Mouse (Mus musculus) embryonic facial prominence, embryonic 14.5 days (tissue): Measurements from ENCODE around the gene Cfap300. TPM values are rescaled to one million over a fixed set of nuclear protein-coding genes. Genes with fewer than 3 reads are reported as not detected.

Experiments used
- ATAC-seq: fragments of 200-750 bp; cut with Nextera tagmentation; 2 replicates; pipeline ENCODE4 v1.8.0; 2017; ENCODE audit warnings: low read depth, moderate number of reproducible peaks, moderate TSS enrichment
- DNase-seq: peaks from one replicate; pipeline ENCODE4 v3.0.0-alpha.2; 2015; ENCODE audit warnings: low spot score
- H3K27ac ChIP-seq: fragments of 300-500 bp; sonication (generic); replicated peaks from 2 replicates; pipeline ENCODE4 v1.5.1; 2014; ENCODE audit warnings: low read depth, mild to moderate bottlenecking, low read length, moderate library complexity
- H3K27me3 ChIP-seq: fragments of 300-500 bp; sonication (generic); replicated peaks from 2 replicates; pipeline ENCODE4 v1.6.1; 2014; ENCODE audit warnings: low read length; ENCODE audit not compliant: control insufficient read depth, insufficient read depth
- H3K36me3 ChIP-seq: fragments of 300-500 bp; sonication (generic); 2 replicates; pipeline ENCODE4 v1.6.1; 2014; ENCODE audit warnings: low read length, mixed read lengths; ENCODE audit not compliant: control insufficient read depth, insufficient read depth
- H3K4me1 ChIP-seq: fragments of 300-500 bp; sonication (generic); 2 replicates; pipeline ENCODE4 v1.6.1; 2014; ENCODE audit warnings: antibody characterized with exemption, low read length; ENCODE audit not compliant: control insufficient read depth, insufficient read depth
- H3K4me2 ChIP-seq: fragments of 300-500 bp; sonication (generic); 2 replicates; pipeline ENCODE4 v1.6.1; 2014; ENCODE audit warnings: low read depth, mild to moderate bottlenecking, low read length, moderate library complexity, mixed read lengths
- H3K4me3 ChIP-seq: fragments of 300-500 bp; sonication (generic); 2 replicates; pipeline ENCODE4 v1.5.1; 2014; ENCODE audit warnings: low read depth, mild to moderate bottlenecking, low read length
- H3K9ac ChIP-seq: fragments of 300-500 bp; sonication (generic); 2 replicates; pipeline ENCODE4 v1.6.1; 2014; ENCODE audit warnings: low read depth, mild to moderate bottlenecking, low read length, moderate library complexity, mixed read lengths
- H3K9me3 ChIP-seq: fragments of 300-500 bp; sonication (generic); 2 replicates; pipeline ENCODE4 v1.6.1; 2016; ENCODE audit warnings: low read length; ENCODE audit not compliant: control insufficient read depth
- WGBS: fragments of 180-500 bp; shearing (Covaris S2); extraction: QIAGEN DNeasy Blood & Tissue Kit; methylation state at CpG from one replicate; pipeline ENCODE4 v1.1.7; 2014; 5-methylcytosine and 5-hydroxymethylcytosine counted together
- polyA plus RNA-seq: library from polyadenylated mRNA; unstranded; fragments of >200 nt; fragmentation: Nextera tagmentation; extraction: Ambion mirVana; gene quantifications from 2 replicates; pipeline ENCODE4 v1.2.1, GENCODE M21; 2014

Gene Cfap300
- polyA plus RNA-seq, 1 experiment from 2014 or later, result 14.5 TPM

GRCm38 (mm10) chr9:8001352-8001751 lies 41.3 kb downstream of the Cfap300 start:
- peaks cover 13% of the 10 kb centered on the region for H3K4me1 ChIP-seq
- peak overlapping the region; percentile 83; the same call in 1 of the 2 replicates for H3K4me3 ChIP-seq
- peak overlapping the region; percentile 39; the same call in 1 of the 2 replicates for H3K9ac ChIP-seq
- H3K27me3 ChIP-seq, result no peaks in the 10 kb centered on the region
- no peaks in the 10 kb centered on the region for H3K9me3 ChIP-seq
- peaks cover 37% of the 10 kb centered on the region for H3K36me3 ChIP-seq
- 33% methylated on average over 7 of the region's 7 CpGs for WGBS
- H3K27ac ChIP-seq, result no peak overlapping the region
- ATAC-seq (no peak), DNase-seq (no peak)
- peak overlapping the region; percentile 60 for H3K4me2 ChIP-seq

GRCm38 (mm10) chr9:7994275-7994674 lies 48.3 kb downstream of the Cfap300 start:
- WGBS, result 81% methylated on average over 5 of the region's 5 CpGs
- ATAC-seq, result no peak
- no peak overlapping the region; the same call in 1 of the 2 replicates for H3K27ac ChIP-seq
- no peaks in the 10 kb centered on the region for H3K27me3 ChIP-seq
- H3K4me2 ChIP-seq, result no peak overlapping the region
- DNase-seq, result peak; percentile 45
- no peaks in the 10 kb centered on the region for H3K9me3 ChIP-seq
- H3K9ac ChIP-seq, result no peak overlapping the region
- peaks cover 55% of the 10 kb centered on the region for H3K36me3 ChIP-seq
- no peaks in the 10 kb centered on the region for H3K4me1 ChIP-seq
- no peak overlapping the region for H3K4me3 ChIP-seq

GRCm38 (mm10) chr9:7992651-7993050 lies 50.0 kb downstream of the Cfap300 start:
- Histone ChIP-seq H3K27ac (no peak overlapping the region), H3K9me3 (no peaks in the 10 kb centered on the region), H3K27me3 (no peaks in the 10 kb centered on the region), H3K4me3 (no peak overlapping the region), H3K36me3 (peaks cover 56% of the 10 kb centered on the region), H3K4me1 (no peaks in the 10 kb centered on the region), H3K9ac (no peak overlapping the region), H3K4me2 (no peak overlapping the region)
- DNase-seq (no peak), ATAC-seq (no peak)
- 51% methylated on average over 3 of the region's 3 CpGs for WGBS

GRCm38 (mm10) chr9:7990897-7991296 lies 51.7 kb downstream of the Cfap300 start:
- no peak overlapping the region for H3K4me3 ChIP-seq
- WGBS, result 72% methylated on average over 4 of the region's 4 CpGs
- H3K27me3 ChIP-seq, result no peaks in the 10 kb centered on the region
- peaks cover 54% of the 10 kb centered on the region for H3K36me3 ChIP-seq
- ATAC-seq, result peak; percentile 58
- no peak overlapping the region for H3K9ac ChIP-seq
- DNase-seq, result peak; percentile 45
- no peaks in the 10 kb centered on the region for H3K9me3 ChIP-seq
- H3K4me1 ChIP-seq, result no peaks in the 10 kb centered on the region
- H3K4me2 ChIP-seq, result no peak overlapping the region
- H3K27ac ChIP-seq, result 0 out of 2 replicates have a peak overlapping the region, but pooled peaks have one; percentile 15

GRCm38 (mm10) chr9:7987119-7987518 lies 55.5 kb downstream of the Cfap300 start:
- no peak overlapping the region for H3K4me2 ChIP-seq
- ATAC-seq (no peak), DNase-seq (no peak)
- no peaks in the 10 kb centered on the region for H3K9me3 ChIP-seq
- peaks cover 3% of the 10 kb centered on the region; the same call in 1 of the 2 replicates for H3K4me1 ChIP-seq
- H3K4me3 ChIP-seq, result no peak overlapping the region
- no peak overlapping the region for H3K27ac ChIP-seq
- H3K9ac ChIP-seq, result no peak overlapping the region
- WGBS, result 80% methylated on average over 5 of the region's 5 CpGs
- H3K36me3 ChIP-seq, result peaks cover 45% of the 10 kb centered on the region
- no peaks in the 10 kb centered on the region for H3K27me3 ChIP-seq

GRCm38 (mm10) chr9:7984287-7984686 lies 58.3 kb downstream of the Cfap300 start:
- Histone ChIP-seq H3K36me3 (peaks cover 37% of the 10 kb centered on the region), H3K4me3 (no peak overlapping the region), H3K9ac (no peak overlapping the region), H3K9me3 (no peaks in the 10 kb centered on the region), H3K27me3 (no peaks in the 10 kb centered on the region), H3K4me1 (peaks cover 3% of the 10 kb centered on the region; the same call in 1 of the 2 replicates), H3K4me2 (no peak overlapping the region), H3K27ac (no peak overlapping the region)
- 67% methylated on average over 4 of the region's 4 CpGs for WGBS
- DNase-seq, result no peak
- no peak for ATAC-seq

GRCm38 (mm10) chr9:7983665-7984064 lies 59.0 kb downstream of the Cfap300 start:
- H3K36me3 ChIP-seq, result peaks cover 38% of the 10 kb centered on the region
- DNase-seq (no peak), ATAC-seq (0 out of 2 replicates have a peak, but pooled peaks have one; percentile 18)
- 25% methylated on average over 2 of the region's 2 CpGs for WGBS
- no peaks in the 10 kb centered on the region for H3K27me3 ChIP-seq
- H3K4me1 ChIP-seq, result peaks cover 3% of the 10 kb centered on the region; the same call in 1 of the 2 replicates
- H3K27ac ChIP-seq, result no peak overlapping the region
- H3K4me2 ChIP-seq, result no peak overlapping the region
- H3K9me3 ChIP-seq, result no peaks in the 10 kb centered on the region
- H3K9ac ChIP-seq, result no peak overlapping the region
- H3K4me3 ChIP-seq, result no peak overlapping the region

- DNase-seq, result no peak
- H3K4me3 ChIP-seq, result no peak overlapping the region
- 81% methylated on average over 2 of the region's 2 CpGs for WGBS
- no peak overlapping the region for H3K9ac ChIP-seq
- H3K27ac ChIP-seq, result no peak overlapping the region
- no peak overlapping the region for H3K4me2 ChIP-seq
- no peaks in the 10 kb centered on the region for H3K27me3 ChIP-seq
- peaks cover under 1% of the 10 kb centered on the region; the same call in 1 of the 2 replicates for H3K4me1 ChIP-seq
- ATAC-seq, result no peak
- no peaks in the 10 kb centered on the region for H3K9me3 ChIP-seq
- H3K36me3 ChIP-seq, result peaks cover 35% of the 10 kb centered on the region
Measured at GRCm38 (mm10) chr9:7980162-7980561, 62.5 kb downstream of the Cfap300 start.

GRCm38 (mm10) chr9:7979153-7979916 lies 63.3 kb downstream of the Cfap300 start:
- Histone ChIP-seq H3K27ac (no peak overlapping the region), H3K36me3 (peaks cover 37% of the 10 kb centered on the region)
- 89% methylated on average over 11 of the region's 11 CpGs for WGBS

More at GRCm38 (mm10) chr9:7979153-7979916, 63.3 kb downstream of the Cfap300 start:
- no peak overlapping the region for H3K4me3 ChIP-seq
- no peaks in the 10 kb centered on the region for H3K9me3 ChIP-seq
- no peak overlapping the region for H3K9ac ChIP-seq
- H3K4me1 ChIP-seq, result no peaks in the 10 kb centered on the region
- H3K27me3 ChIP-seq, result no peaks in the 10 kb centered on the region
- DNase-seq (no peak), ATAC-seq (no peak)
- H3K4me2 ChIP-seq, result no peak overlapping the region
